Mouse (Mus musculus) limb, embryonic 11.5 days (tissue): ENCODE results near the gene C130060K24Rik. TPM values are rescaled to one million over a fixed set of nuclear protein-coding genes. Genes with fewer than 3 reads are reported as not detected.
A peak's percentile ranks its signal among the peaks of the same experiment; 100 is the strongest.

Experiments used
- ATAC-seq: fragments of 200-750 bp; cut with Nextera tagmentation; 2 replicates; pipeline ENCODE4 v1.8.0; 2017; ENCODE audit warnings: low read depth; ENCODE audit not compliant: insufficient number of reproducible peaks, low FRiP score, low TSS enrichment
- DNase-seq: peaks from one replicate; pipeline ENCODE4 v3.0.0-alpha.2; 2015; ENCODE audit warnings: low spot score
- H3K27ac ChIP-seq: fragments of 300-500 bp; sonication (generic); replicated peaks from 2 replicates; pipeline ENCODE4 v1.5.1; 2014; ENCODE audit warnings: low read depth, mild to moderate bottlenecking, low read length
- H3K27me3 ChIP-seq: fragments of 300-500 bp; sonication (generic); 2 replicates; pipeline ENCODE4 v1.6.1; 2014; ENCODE audit warnings: mild to moderate bottlenecking, low read length, mixed read lengths; ENCODE audit not compliant: control insufficient read depth, insufficient read depth
- H3K36me3 ChIP-seq: fragments of 300-500 bp; sonication (generic); 2 replicates; pipeline ENCODE4 v1.6.1; 2014; ENCODE audit warnings: mild to moderate bottlenecking, low read length, moderate library complexity, mixed read lengths; ENCODE audit not compliant: control insufficient read depth, insufficient read depth
- H3K4me1 ChIP-seq: fragments of 300-500 bp; sonication (generic); 2 replicates; pipeline ENCODE4 v1.6.1; 2014; ENCODE audit warnings: low read length, mixed read lengths; ENCODE audit not compliant: control insufficient read depth, insufficient read depth
- H3K4me2 ChIP-seq: fragments of 300-500 bp; sonication (generic); 2 replicates; pipeline ENCODE4 v1.6.1; 2014; ENCODE audit warnings: low read depth, mild to moderate bottlenecking, moderate library complexity; ENCODE audit not compliant: severe bottlenecking
- H3K4me3 ChIP-seq: fragments of 300-500 bp; sonication (generic); 2 replicates; pipeline ENCODE4 v1.5.1; 2014; ENCODE audit warnings: low read depth, low read length
- H3K9ac ChIP-seq: fragments of 300-500 bp; sonication (generic); 2 replicates; pipeline ENCODE4 v1.6.1; 2014; ENCODE audit warnings: mild to moderate bottlenecking, low read length
- H3K9me3 ChIP-seq: fragments of 300-500 bp; sonication (generic); 2 replicates; pipeline ENCODE4 v1.6.1; 2016; ENCODE audit warnings: low read length; ENCODE audit not compliant: control insufficient read depth
- WGBS: fragments of 180-500 bp; shearing (Covaris S2); extraction: QIAGEN DNeasy Blood & Tissue Kit; methylation state at CpG from one replicate; pipeline ENCODE4 v1.1.7; 2014; 5-methylcytosine and 5-hydroxymethylcytosine counted together
- polyA plus RNA-seq: library from polyadenylated mRNA; unstranded; fragments of >200 nt; fragmentation: Nextera tagmentation; extraction: Ambion mirVana; gene quantifications from 2 replicates; pipeline ENCODE4 v1.2.1, GENCODE M21; 2014

C130060K24Rik gene
- polyA plus RNA-seq = 0.11 and 0.31 TPM in 2 replicates

DNA sequence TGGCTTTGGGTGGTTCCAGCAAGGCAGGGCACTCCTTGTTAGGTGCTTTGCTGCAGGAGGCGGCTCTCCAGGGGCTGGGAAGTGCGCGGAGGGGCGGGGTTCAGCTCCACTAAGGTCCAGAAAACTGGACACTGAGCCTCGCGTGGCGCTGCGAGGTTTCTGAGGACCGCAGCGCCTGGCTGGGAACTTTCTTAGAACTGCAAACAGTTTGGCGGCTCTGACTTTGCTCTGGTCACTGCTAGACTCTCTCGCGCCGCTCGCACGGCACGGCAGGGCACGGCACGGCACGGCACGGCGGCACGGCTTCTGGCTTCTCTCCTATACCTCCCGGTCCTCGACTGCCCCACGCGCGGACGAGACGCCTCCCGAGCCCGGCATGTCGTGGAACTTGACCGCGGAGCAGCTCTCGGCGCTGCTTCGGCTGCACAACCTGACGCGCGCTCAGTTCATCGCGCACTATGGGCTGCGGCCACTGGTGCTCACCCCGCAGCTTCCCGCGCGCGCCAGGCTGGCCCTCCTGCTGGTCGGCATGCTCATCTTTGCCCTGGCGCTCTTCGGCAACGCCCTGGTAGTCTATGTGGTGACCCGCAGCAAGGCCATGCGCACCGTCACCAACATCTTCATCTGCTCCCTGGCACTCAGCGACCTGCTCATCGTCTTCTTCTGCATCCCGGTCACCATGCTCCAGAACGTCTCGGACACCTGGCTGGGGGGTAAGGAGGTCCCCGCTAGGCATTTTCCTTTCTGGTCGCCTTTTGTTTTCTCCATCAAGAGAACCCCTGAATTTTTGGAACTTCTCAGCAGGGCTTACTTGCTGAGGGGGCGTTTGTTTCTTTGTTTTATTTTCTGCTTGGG lies at the start of gene C130060K24Rik:
Gene C130060K24Rik, plus strand, starts transcription at position 188 of the 855 bp plus-strand sequence.
- WGBS = 1% methylated on average over 64 of the region's 64 CpGs
- DNase-seq = peak; percentile 60
- H3K27me3 ChIP-seq = peaks cover 4% of the 10 kb centered on the region
- H3K27ac ChIP-seq = no peak within 1 kb of the TSS
- no peaks in the 10 kb centered on the region for H3K4me1 ChIP-seq
- peak within 1 kb of the TSS; percentile 51 for H3K4me3 ChIP-seq
- peak within 1 kb of the TSS; percentile 45 for H3K9ac ChIP-seq
- H3K36me3 ChIP-seq = no peaks in the 10 kb centered on the region
- ATAC-seq = peak; percentile 79; the same call in 1 of the 2 replicates
- peak within 1 kb of the TSS; percentile 95 for H3K4me2 ChIP-seq
- no peaks in the 10 kb centered on the region for H3K9me3 ChIP-seq

DNA sequence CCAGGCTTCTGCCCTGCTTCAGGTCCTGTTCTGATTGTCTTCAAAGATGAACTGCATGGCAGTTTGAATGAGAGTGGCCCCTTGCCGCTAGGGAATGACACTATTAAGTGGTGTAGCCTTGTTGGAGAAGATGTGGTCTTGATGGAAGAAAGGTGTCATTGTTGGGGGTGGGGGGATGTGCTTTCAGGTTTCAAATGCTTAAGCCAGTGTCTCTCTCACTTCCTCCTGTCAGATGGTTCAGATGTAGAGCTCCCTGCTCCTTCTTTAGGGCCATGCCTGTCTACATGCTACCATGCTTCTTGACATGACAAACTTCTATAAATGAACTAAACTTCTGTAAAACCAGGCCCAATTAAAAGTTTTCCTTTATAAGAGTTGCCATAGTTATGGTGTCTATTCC lies 46.7 kb upstream of the C130060K24Rik start:
- Histone ChIP-seq H3K4me1 (no peaks in the 10 kb centered on the region), H3K4me3 (no peak overlapping the region), H3K9me3 (no peaks in the 10 kb centered on the region), H3K27ac (no peak overlapping the region), H3K4me2 (no peak overlapping the region), H3K27me3 (no peaks in the 10 kb centered on the region), H3K9ac (no peak overlapping the region), H3K36me3 (no peaks in the 10 kb centered on the region)
- ATAC-seq (no peak), DNase-seq (no peak)
- WGBS = 79% methylated on average over 1 of the region's 1 CpGs

DNA sequence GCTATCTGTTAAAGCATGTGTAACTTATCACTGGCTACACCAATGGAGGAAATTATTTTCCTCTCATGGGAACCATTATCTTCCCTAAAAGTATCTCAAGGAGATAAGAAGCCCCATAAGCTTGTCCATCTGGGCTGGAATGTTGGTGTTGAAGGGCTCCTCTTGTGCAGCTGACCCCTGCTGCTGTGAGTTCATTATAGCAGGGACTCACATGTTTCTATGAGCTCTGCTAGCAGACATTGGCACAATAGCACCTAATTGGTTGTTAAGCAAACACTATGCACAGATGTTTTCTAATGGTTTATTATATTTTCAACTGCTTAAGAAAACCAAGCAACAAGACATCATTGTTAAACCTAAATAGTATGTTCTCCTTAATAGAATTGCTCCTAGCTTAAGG lies 41.5 kb upstream of the C130060K24Rik start:
- ATAC-seq = no peak

DNA sequence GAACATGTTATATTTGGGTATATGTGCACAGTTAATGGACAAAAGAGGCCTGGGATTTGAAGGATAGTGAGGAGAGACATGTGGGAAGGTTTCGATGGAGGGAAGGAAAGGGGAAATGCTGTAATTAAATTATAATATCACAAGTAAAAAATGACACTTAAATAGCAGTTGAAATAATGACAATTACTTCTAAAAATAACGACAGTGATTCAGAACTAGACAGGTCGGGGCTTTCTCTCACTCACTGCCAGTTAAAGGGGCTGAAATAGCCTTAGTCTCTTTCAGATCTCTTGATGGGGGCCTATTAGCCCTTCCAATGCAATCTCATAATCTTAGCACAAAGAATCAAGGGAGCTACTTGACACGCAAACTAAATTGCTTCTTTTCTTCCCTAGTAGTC lies 39.5 kb upstream of the C130060K24Rik start:
- H3K4me3 ChIP-seq = no peak overlapping the region
- 73% methylated on average over 4 of the region's 4 CpGs for WGBS
- no peaks in the 10 kb centered on the region for H3K4me1 ChIP-seq
- H3K27me3 ChIP-seq = no peaks in the 10 kb centered on the region
- H3K36me3 ChIP-seq = no peaks in the 10 kb centered on the region
- H3K9ac ChIP-seq = no peak overlapping the region
- H3K4me2 ChIP-seq = no peak overlapping the region
- no peak overlapping the region for H3K27ac ChIP-seq
- no peaks in the 10 kb centered on the region for H3K9me3 ChIP-seq
- ATAC-seq = no peak
- no peak for DNase-seq

More for the DNA sequence above, 41.5 kb upstream of the C130060K24Rik start:
- Histone ChIP-seq H3K4me1 (no peaks in the 10 kb centered on the region), H3K36me3 (no peaks in the 10 kb centered on the region), H3K9me3 (no peaks in the 10 kb centered on the region), H3K27ac (no peak overlapping the region), H3K9ac (no peak overlapping the region), H3K4me3 (no peak overlapping the region), H3K27me3 (no peaks in the 10 kb centered on the region), H3K4me2 (no peak overlapping the region)
- DNase-seq = no peak

DNA sequence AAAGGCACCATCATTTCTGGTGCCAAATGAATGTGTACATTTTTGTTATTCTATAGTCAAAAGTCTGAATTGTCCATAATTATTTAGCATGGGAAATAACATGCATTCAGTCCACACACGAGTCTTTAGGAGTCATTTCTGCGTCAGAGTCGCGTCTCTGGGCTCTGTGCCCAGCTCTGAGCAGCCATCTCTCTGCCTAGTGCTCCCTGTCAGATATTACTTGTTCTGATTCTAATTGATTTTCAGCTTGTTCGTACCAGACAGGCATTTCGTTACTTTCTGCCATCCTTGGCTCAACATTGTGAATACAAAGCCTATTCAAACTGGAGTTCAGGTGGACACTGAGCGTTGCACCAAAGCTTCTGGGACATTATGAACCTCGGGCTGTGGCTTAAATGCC lies 33.2 kb upstream of the C130060K24Rik start:
- Histone ChIP-seq H3K36me3 (no peaks in the 10 kb centered on the region), H3K27me3 (no peaks in the 10 kb centered on the region), H3K27ac (no peak overlapping the region), H3K4me2 (no peak overlapping the region), H3K9me3 (no peaks in the 10 kb centered on the region), H3K4me1 (no peaks in the 10 kb centered on the region), H3K4me3 (no peak overlapping the region), H3K9ac (no peak overlapping the region)
- WGBS = 86% methylated on average over 8 of the region's 8 CpGs
- no peak for ATAC-seq
- no peak for DNase-seq

DNA sequence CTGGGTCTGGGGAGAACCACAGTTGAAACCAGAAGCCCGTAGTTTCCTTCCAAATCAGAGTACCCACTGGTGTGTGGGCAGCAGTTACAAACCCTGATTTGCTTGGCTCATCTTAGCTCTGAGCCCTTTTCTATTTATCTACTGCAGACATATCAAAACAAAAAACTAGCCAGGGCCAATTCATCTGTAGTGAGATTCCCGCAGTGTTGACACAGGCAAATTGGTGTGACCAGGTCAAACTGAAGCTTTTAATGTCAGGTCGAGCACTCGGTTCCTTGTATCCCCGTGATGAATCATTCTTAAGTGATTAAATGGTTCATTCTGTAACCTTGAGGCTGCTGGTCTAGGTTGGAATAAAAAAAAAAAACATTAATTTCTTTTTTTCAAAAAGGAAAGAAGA lies 32.6 kb upstream of the C130060K24Rik start:
- no peak for DNase-seq
- Histone ChIP-seq H3K27me3 (no peaks in the 10 kb centered on the region), H3K4me3 (no peak overlapping the region), H3K9me3 (no peaks in the 10 kb centered on the region), H3K4me1 (no peaks in the 10 kb centered on the region), H3K36me3 (no peaks in the 10 kb centered on the region), H3K27ac (no peak overlapping the region), H3K9ac (no peak overlapping the region), H3K4me2 (no peak overlapping the region)
- ATAC-seq = no peak
- WGBS = 59% methylated on average over 5 of the region's 5 CpGs

DNA sequence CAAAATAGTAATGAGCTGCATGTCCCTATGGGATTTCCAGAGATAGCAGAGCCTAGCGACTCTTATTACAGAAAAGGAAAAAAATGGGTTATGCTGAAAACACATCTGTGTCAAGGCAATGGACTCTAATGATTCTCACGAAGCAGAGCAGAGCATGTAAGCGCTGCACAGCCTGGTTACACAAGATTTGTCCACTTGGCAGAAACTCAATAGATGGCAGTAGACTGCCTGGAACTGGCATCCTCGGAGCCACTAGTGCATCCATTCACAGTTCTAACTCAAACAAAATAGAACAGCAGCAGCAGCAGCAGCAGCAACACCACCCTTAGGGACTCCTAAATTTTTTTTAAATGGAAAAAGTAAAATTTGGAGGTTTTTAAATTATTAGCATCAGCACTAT lies 29.3 kb upstream of the C130060K24Rik start:
- DNase-seq (no peak), ATAC-seq (no peak)
- no peak overlapping the region for H3K4me2 ChIP-seq
- H3K27ac ChIP-seq = no peak overlapping the region
- no peak overlapping the region for H3K4me3 ChIP-seq
- H3K36me3 ChIP-seq = no peaks in the 10 kb centered on the region
- no peaks in the 10 kb centered on the region for H3K9me3 ChIP-seq
- no peaks in the 10 kb centered on the region for H3K27me3 ChIP-seq
- H3K4me1 ChIP-seq = no peaks in the 10 kb centered on the region
- no peak overlapping the region for H3K9ac ChIP-seq
- 88% methylated on average over 4 of the region's 4 CpGs for WGBS

DNA sequence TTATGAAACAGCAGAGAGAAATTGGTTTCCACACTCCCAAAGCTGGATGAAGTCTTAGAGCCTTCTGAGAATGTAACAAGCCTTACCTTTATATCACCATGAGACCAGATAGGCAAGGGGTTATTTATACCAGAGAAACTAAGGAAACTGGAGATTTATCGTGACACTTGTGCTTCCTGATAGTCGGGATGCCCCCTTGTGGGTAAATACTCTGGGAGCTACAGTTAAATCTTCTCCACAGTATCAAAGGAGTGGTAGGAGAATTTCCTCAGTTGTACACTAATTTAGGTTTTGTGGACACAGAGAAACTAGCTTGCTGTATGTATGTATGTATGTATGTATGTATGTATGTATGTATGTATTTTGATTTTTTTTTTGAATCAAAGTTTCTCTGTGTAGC lies 5.0 kb upstream of the C130060K24Rik start:
- Histone ChIP-seq H3K36me3 (no peaks in the 10 kb centered on the region), H3K27ac (no peak overlapping the region), H3K9ac (no peak overlapping the region), H3K27me3 (no peaks in the 10 kb centered on the region), H3K4me1 (no peaks in the 10 kb centered on the region), H3K4me2 (no peak overlapping the region), H3K9me3 (no peaks in the 10 kb centered on the region), H3K4me3 (no peak overlapping the region)
- no peak for DNase-seq
- ATAC-seq = no peak
- 61% methylated on average over 2 of the region's 2 CpGs for WGBS
